Mouse (Mus musculus): ENCODE measurements around the gene Ppp1r3c. TPM values are rescaled to one million over a fixed set of nuclear protein-coding genes. Genes with fewer than 3 reads are reported as not detected.

Gene Ppp1r3c
- total and polyA plus RNA-seq, 2 experiments from 2014 or later, result 44.6 to 56.9 TPM

DNA sequence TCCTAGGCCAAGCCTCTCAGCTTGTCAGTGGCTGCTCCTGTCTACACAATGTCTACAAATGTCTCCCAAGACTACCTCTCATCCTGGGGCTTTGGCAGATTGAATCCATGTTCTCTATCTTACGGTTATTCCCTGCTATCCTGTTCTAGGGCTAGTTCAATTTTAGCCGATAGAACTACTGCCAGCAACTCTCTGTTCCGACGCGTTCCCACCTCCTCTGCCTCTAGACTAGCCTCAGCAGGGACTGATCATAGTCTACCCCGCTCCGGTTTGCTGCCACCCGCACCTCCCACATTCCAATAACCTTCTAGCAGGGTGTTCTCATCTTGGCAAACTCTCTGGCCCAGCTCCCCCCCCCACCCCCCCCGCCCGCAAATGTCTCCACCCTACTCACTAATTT, 20.9 kb downstream of the Ppp1r3c start:
- no peak for ATAC-seq (ENCODE audit: insufficient read depth, low read depth)
- 90% methylated on average over 10 of the region's 10 CpGs for WGBS

DNA sequence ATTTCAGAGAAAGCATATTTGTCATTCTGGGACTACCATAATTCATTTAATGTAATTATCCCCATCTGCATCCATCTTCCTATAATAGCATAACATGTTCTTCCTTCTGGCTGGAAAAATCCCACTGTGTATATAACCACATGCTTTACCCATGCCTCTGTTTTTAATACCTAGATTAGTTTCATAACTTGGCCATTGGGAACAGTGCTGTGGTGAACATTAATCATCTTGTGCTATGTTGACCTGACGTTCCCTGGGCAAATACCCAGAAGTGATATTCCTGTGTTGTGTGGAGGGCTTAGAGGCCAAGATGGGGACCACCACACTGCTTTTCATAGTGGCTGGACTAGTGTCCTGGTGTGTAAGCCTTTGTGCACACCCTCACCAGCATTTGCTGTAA, 22.0 kb downstream of the Ppp1r3c start:
- DNase-seq (ENCODE audit: low spot score) (no peak), ATAC-seq (ENCODE audit: insufficient read depth, low read depth) (no peak)
- Histone ChIP-seq H3K9me3 (replicated peaks; ENCODE audit: control insufficient read depth, low read length) (peaks cover 5% of the 10 kb centered on the region; the same call in 1 of the 2 replicates), H3K36me3 (replicated peaks; ENCODE audit: control insufficient read depth, insufficient read depth, low read length) (no peaks in the 10 kb centered on the region), H3K9ac (replicated peaks; ENCODE audit: low read depth, low read length) (no peak overlapping the region), H3K4me3 (ENCODE audit: low read depth, low read length) (no peak overlapping the region), H3K4me2 (ENCODE audit: low read depth, low read length) (no peak overlapping the region), H3K27me3 (ENCODE audit: control insufficient read depth, insufficient read depth, low read length) (no peaks in the 10 kb centered on the region), H3K4me1 (ENCODE audit: control insufficient read depth, insufficient read depth) (no peaks in the 10 kb centered on the region), H3K27ac (ENCODE audit: low read depth) (no peak overlapping the region)
- no peak for TF ChIP-seq EP300 (IDR thresholded peaks at IDR 0.05; ENCODE audit: low read depth)
- TF ChIP-seq CTCF (IDR thresholded peaks at IDR 0.05; ENCODE audit: low read depth), result no peak
- WGBS, result 73% methylated on average over 1 of the region's 1 CpGs

More for the DNA sequence above, 20.9 kb downstream of the Ppp1r3c start:
- Histone ChIP-seq H3K4me3 (ENCODE audit: low read depth, low read length) (no peak overlapping the region), H3K4me1 (ENCODE audit: control insufficient read depth, insufficient read depth) (no peaks in the 10 kb centered on the region), H3K9ac (replicated peaks; ENCODE audit: low read depth, low read length) (no peak overlapping the region), H3K9me3 (replicated peaks; ENCODE audit: control insufficient read depth, low read length) (no peaks in the 10 kb centered on the region), H3K36me3 (replicated peaks; ENCODE audit: control insufficient read depth, insufficient read depth, low read length) (no peaks in the 10 kb centered on the region), H3K4me2 (ENCODE audit: low read depth, low read length) (no peak overlapping the region), H3K27ac (ENCODE audit: low read depth) (no peak overlapping the region), H3K27me3 (ENCODE audit: control insufficient read depth, insufficient read depth, low read length) (no peaks in the 10 kb centered on the region)
- no peak for DNase-seq (ENCODE audit: low spot score)
- TF ChIP-seq CTCF (IDR thresholded peaks at IDR 0.05; ENCODE audit: low read depth) (no peak), EP300 (IDR thresholded peaks at IDR 0.05; ENCODE audit: low read depth) (no peak)

DNA sequence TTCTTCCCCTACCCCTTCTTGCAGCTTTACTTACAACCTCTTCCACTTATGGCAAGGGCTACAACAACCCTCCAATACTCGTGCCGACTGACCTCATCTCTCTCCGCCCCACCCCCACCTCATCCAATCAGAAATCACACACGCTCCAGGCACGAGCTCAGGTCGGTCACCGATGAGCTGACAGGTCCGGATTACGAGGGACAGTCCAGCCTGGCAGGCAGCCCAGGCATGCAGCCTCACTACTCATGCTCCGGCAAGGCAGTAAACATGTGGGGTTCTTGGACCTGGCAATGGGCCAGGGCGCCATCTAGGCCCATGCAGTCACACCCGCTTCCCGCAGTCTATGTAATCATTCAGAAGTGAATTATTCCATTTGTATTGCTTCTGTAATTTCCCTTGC, 23.4 kb downstream of the Ppp1r3c start:
- Histone ChIP-seq H3K4me2 (ENCODE audit: low read depth, low read length) (no peak overlapping the region), H3K4me1 (ENCODE audit: control insufficient read depth, insufficient read depth) (no peaks in the 10 kb centered on the region), H3K9ac (replicated peaks; ENCODE audit: low read depth, low read length) (no peak overlapping the region), H3K36me3 (replicated peaks; ENCODE audit: control insufficient read depth, insufficient read depth, low read length) (no peaks in the 10 kb centered on the region), H3K27me3 (ENCODE audit: control insufficient read depth, insufficient read depth, low read length) (no peaks in the 10 kb centered on the region), H3K4me3 (ENCODE audit: low read depth, low read length) (no peak overlapping the region), H3K27ac (ENCODE audit: low read depth) (no peak overlapping the region), H3K9me3 (replicated peaks; ENCODE audit: control insufficient read depth, low read length) (peaks cover 6% of the 10 kb centered on the region; the same call in 1 of the 2 replicates)
- WGBS, result 24% methylated on average over 13 of the region's 13 CpGs
- TF ChIP-seq EP300 (IDR thresholded peaks at IDR 0.05; ENCODE audit: low read depth) (0 out of 2 replicates have a peak, but pooled peaks have one; percentile 33), CTCF (IDR thresholded peaks at IDR 0.05; ENCODE audit: low read depth) (no peak)
- ATAC-seq (ENCODE audit: insufficient read depth, low read depth) (peak; percentile 80; the same call in 1 of the 2 replicates), DNase-seq (ENCODE audit: low spot score) (no peak)

DNA sequence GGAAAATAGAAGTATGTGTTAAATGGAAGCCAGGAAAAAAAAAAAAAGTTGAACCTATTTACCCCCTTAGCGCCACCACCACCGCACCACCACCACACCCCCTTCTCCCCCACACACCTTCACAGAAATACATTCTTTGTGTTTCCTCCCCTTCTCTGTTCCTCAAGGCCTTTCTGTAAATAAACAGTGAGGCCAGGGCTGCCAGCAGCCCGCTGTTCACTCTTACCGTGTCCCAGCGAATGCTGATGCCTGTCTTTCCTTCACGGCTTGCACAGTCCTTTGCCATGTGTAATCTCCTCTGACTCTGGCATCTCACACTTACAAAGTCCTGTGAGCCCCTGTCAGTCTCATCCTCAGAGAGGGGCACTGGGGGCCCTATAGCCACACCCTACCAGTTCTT, 30.3 kb downstream of the Ppp1r3c start:
- Histone ChIP-seq H3K4me1 (ENCODE audit: control insufficient read depth, insufficient read depth) (peaks cover 28% of the 10 kb centered on the region), H3K9ac (replicated peaks; ENCODE audit: low read depth, low read length) (no peak overlapping the region; the same call in 1 of the 2 replicates), H3K4me2 (ENCODE audit: low read depth, low read length) (peak overlapping the region; percentile 20), H3K27me3 (ENCODE audit: control insufficient read depth, insufficient read depth, low read length) (no peaks in the 10 kb centered on the region), H3K4me3 (ENCODE audit: low read depth, low read length) (no peak overlapping the region), H3K36me3 (replicated peaks; ENCODE audit: control insufficient read depth, insufficient read depth, low read length) (no peaks in the 10 kb centered on the region), H3K9me3 (replicated peaks; ENCODE audit: control insufficient read depth, low read length) (peaks cover 6% of the 10 kb centered on the region; the same call in 1 of the 2 replicates), H3K27ac (ENCODE audit: low read depth) (peak overlapping the region; percentile 85)
- ATAC-seq (ENCODE audit: insufficient read depth, low read depth) (peak; percentile 21; the same call in 1 of the 2 replicates), DNase-seq (ENCODE audit: low spot score) (no peak)
- WGBS, result 35% methylated on average over 6 of the region's 6 CpGs
- no peak for TF ChIP-seq CTCF (IDR thresholded peaks at IDR 0.05; ENCODE audit: low read depth)
- no peak for TF ChIP-seq EP300 (IDR thresholded peaks at IDR 0.05; ENCODE audit: low read depth)

DNA sequence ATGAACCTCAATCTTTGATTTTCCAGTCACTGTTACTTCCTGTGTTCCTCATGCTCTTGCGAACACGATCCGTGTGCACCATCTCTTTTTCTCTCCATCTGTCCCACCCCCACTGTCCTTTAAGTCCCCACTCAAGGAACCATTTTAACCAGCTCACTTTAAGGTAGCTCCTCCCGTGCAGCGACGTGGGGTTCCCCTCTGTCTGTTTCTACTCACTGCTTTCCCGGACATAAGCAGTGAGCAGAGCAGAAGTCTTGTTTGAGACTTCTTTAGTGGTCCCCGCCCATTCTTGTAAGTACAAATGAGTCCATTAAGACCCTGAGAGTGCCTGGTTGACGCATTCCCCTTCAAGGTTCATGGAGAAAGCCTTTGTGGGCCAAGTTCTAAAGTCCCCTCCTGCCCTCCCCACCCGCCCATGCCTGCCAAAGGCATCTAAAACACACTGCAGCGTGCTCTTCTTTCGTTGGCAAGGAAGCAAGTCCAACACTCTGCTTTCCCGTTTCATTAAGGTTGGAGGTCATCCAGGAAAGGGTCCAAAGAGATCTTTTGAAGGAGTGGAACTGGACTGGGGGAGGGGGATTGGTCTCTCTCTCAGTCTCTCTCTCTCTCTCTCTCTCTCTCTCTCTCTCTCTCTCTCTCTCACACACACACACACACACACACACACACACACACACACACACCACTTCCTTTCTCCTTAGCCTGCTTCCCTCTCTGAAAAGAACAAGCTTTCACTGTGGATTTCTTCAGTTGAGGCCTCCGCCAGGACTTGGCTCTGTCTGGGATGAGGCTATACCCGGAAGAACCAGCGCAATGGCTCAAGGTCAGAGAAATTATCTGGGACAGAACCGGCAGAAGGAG, 30.9 kb downstream of the Ppp1r3c start:
- H3K36me3 ChIP-seq (replicated peaks; ENCODE audit: control insufficient read depth, insufficient read depth, low read length), result no peaks in the 10 kb centered on the region
- no peak overlapping the region for H3K4me3 ChIP-seq (ENCODE audit: low read depth, low read length)
- peak overlapping the region; percentile 20 for H3K4me2 ChIP-seq (ENCODE audit: low read depth, low read length)
- peak overlapping the region; percentile 85 for H3K27ac ChIP-seq (ENCODE audit: low read depth)
- ATAC-seq (ENCODE audit: insufficient read depth, low read depth), result peak; percentile 65
- no peaks in the 10 kb centered on the region for H3K27me3 ChIP-seq (ENCODE audit: control insufficient read depth, insufficient read depth, low read length)
- H3K4me1 ChIP-seq (ENCODE audit: control insufficient read depth, insufficient read depth), result peaks cover 33% of the 10 kb centered on the region
- 39% methylated on average over 17 of the region's 17 CpGs for WGBS
- no peak overlapping the region; the same call in 1 of the 2 replicates for H3K9ac ChIP-seq (replicated peaks; ENCODE audit: low read depth, low read length)
- peak; percentile 80 for DNase-seq (ENCODE audit: low spot score)
- TF ChIP-seq CTCF (IDR thresholded peaks at IDR 0.05; ENCODE audit: low read depth), result no peak
- TF ChIP-seq EP300 (IDR thresholded peaks at IDR 0.05; ENCODE audit: low read depth), result no peak
- peaks cover 6% of the 10 kb centered on the region; the same call in 1 of the 2 replicates for H3K9me3 ChIP-seq (replicated peaks; ENCODE audit: control insufficient read depth, low read length)

Measured in heart, postnatal 0 days (tissue).